ENCODE assay signal across 15 mouse cellular contexts in the genomic region with DNA sequence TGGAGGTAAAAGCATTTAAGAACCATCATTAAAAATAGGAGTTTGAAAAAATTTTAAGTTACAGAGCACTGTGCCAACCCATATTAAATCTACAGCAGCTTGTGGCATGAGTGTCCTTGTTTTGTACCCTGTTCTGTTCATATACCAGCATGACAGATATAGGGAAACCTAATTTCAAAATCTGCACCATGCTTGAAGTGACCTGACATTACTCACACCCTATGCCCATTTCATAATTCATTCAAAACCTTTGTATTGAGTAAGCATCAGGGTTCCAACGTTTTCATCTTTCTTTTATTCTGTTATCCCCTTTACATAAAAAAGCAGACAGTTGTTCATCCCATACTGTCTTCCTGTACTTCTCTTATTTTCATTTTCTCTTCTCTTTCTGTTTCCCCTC.
"Had no signal": no experiment of that assay in that cellular context is flagged by ENCODE, and none has a peak within 500 bp of the region (broad histone marks: within the 10 kb centered on the region; RNA-seq: fewer than 3 reads in every experiment).

No protein-coding gene starts in this region.

- DNase-seq: retina, postnatal 1 day; right cerebral cortex, adult 18-20 months; right cerebral cortex, postnatal 14 days; right cerebral cortex, postnatal 25 days; right cerebral cortex, postnatal 4 days; spleen, adult 18-20 months; thymus, adult 18-20 months; thymus, adult 2 months; thymus, postnatal 14 days; thymus, postnatal 25 days; thymus, postnatal 36 days; thymus, postnatal 4 days had no signal

- H3K27me3 ChIP-seq: neural tube, embryonic 15.5 days; stomach, embryonic 15.5 days had no signal

- H3K4me3 ChIP-seq: neural tube, embryonic 15.5 days; stomach, embryonic 15.5 days had no signal

- H3K4me1 ChIP-seq: neural tube, embryonic 15.5 days; stomach, embryonic 15.5 days had no signal

- H3K27ac ChIP-seq: neural tube, embryonic 15.5 days; stomach, embryonic 15.5 days; stomach, postnatal 0 days had no signal

- H3K36me3 ChIP-seq: neural tube, embryonic 15.5 days; stomach, embryonic 15.5 days had no signal

- H3K9me3 ChIP-seq: neural tube, embryonic 15.5 days; stomach, embryonic 15.5 days had no signal
